Mouse (Mus musculus): ENCODE results near the gene Kcp. TPM values are rescaled to one million over a fixed set of nuclear protein-coding genes. Genes with fewer than 3 reads are reported as not detected.
A peak's percentile ranks its signal among the peaks of the same experiment; 100 is the strongest.

Kcp gene
- polyA plus RNA-seq, 1 experiment = 0.26 TPM

GRCm38 (mm10) chr6:29524034-29524489 is 16.3 kb upstream of the Kcp start:
- Histone ChIP-seq H3K79me2 (ENCODE audit: control insufficient read depth, insufficient read depth) (no peaks in the 10 kb centered on the region), H3K27me3 (ENCODE audit: control insufficient read depth, insufficient read depth, insufficient read length) (peaks cover 12% of the 10 kb centered on the region), H3ac (ENCODE audit: control insufficient read depth, insufficient read length) (no peak overlapping the region), H3K36me3 (ENCODE audit: control insufficient read depth, insufficient read depth) (no peaks in the 10 kb centered on the region), H3K4me3 (no peak overlapping the region), H3K4me2 (ENCODE audit: low read depth) (no peak overlapping the region)
- TF ChIP-seq E2F4 (IDR thresholded peaks at IDR 0.05; ENCODE audit: insufficient read depth) = no peak
- TF ChIP-seq MYOD1 (IDR thresholded peaks at IDR 0.05; ENCODE audit: control insufficient read depth in 1 of 3, insufficient read length in 2 of 3, low read depth in 2 of 3) = no peak
- TF ChIP-seq SRF (IDR thresholded peaks at IDR 0.05; ENCODE audit: control insufficient read depth, insufficient read length, low read depth) = no peak
- no peak for TF ChIP-seq MYOG (IDR thresholded peaks at IDR 0.05; ENCODE audit: control insufficient read depth in 1 of 3, insufficient read depth in 1 of 3, insufficient read length in 2 of 3, low read depth in 2 of 3)
- TF ChIP-seq MAX (IDR thresholded peaks at IDR 0.05; ENCODE audit: low read depth) = no peak
- no peak for TF ChIP-seq CEBPB (IDR thresholded peaks at IDR 0.05; ENCODE audit: insufficient read depth, poor library complexity, severe bottlenecking)
- no peak for TF ChIP-seq POLR2A (IDR thresholded peaks at IDR 0.05; ENCODE audit: insufficient read length, low read depth)
- no peak for TF ChIP-seq USF1 (IDR thresholded peaks at IDR 0.05; ENCODE audit: low read depth)
- no peak for TF ChIP-seq REST (IDR thresholded peaks at IDR 0.05; ENCODE audit: insufficient read depth, insufficient read length)
- TF ChIP-seq POLR2AphosphoS2 (IDR thresholded peaks at IDR 0.05; ENCODE audit: insufficient read length, low read depth) = no peak
- TF ChIP-seq TCF3 (IDR thresholded peaks at IDR 0.05; ENCODE audit: insufficient read length, low read depth) = no peak
- no peak for TF ChIP-seq TCF12 (IDR thresholded peaks at IDR 0.05; ENCODE audit: insufficient read depth, poor library complexity, severe bottlenecking)

- H3ac ChIP-seq (ENCODE audit: control insufficient read depth, insufficient read length) = no peak overlapping the region
- H3K36me3 ChIP-seq (ENCODE audit: control insufficient read depth, insufficient read depth) = no peaks in the 10 kb centered on the region
- H3K4me2 ChIP-seq (ENCODE audit: low read depth) = no peak overlapping the region
- TF ChIP-seq USF1 (IDR thresholded peaks at IDR 0.05; ENCODE audit: low read depth) (no peak), TCF12 (IDR thresholded peaks at IDR 0.05; ENCODE audit: insufficient read depth, poor library complexity, severe bottlenecking) (no peak), POLR2AphosphoS2 (IDR thresholded peaks at IDR 0.05; ENCODE audit: insufficient read length, low read depth) (no peak), E2F4 (IDR thresholded peaks at IDR 0.05; ENCODE audit: insufficient read depth) (no peak), MAX (IDR thresholded peaks at IDR 0.05; ENCODE audit: low read depth) (no peak), MYOG (IDR thresholded peaks at IDR 0.05; ENCODE audit: control insufficient read depth in 1 of 3, insufficient read depth in 1 of 3, insufficient read length in 2 of 3, low read depth in 2 of 3) (no peak), REST (IDR thresholded peaks at IDR 0.05; ENCODE audit: insufficient read depth, insufficient read length) (no peak), CEBPB (IDR thresholded peaks at IDR 0.05; ENCODE audit: insufficient read depth, poor library complexity, severe bottlenecking) (no peak), MYOD1 (IDR thresholded peaks at IDR 0.05; ENCODE audit: control insufficient read depth in 1 of 3, insufficient read length in 2 of 3, low read depth in 2 of 3) (no peak), POLR2A (IDR thresholded peaks at IDR 0.05; ENCODE audit: insufficient read length, low read depth) (no peak), TCF3 (IDR thresholded peaks at IDR 0.05; ENCODE audit: insufficient read length, low read depth) (no peak), SRF (IDR thresholded peaks at IDR 0.05; ENCODE audit: control insufficient read depth, insufficient read length, low read depth) (no peak)
- H3K79me2 ChIP-seq (ENCODE audit: control insufficient read depth, insufficient read depth) = no peaks in the 10 kb centered on the region
- H3K4me3 ChIP-seq = no peak overlapping the region
- peaks cover 12% of the 10 kb centered on the region for H3K27me3 ChIP-seq (ENCODE audit: control insufficient read depth, insufficient read depth, insufficient read length)
These were observed 15.7 kb upstream of the Kcp start for GRCm38 (mm10) chr6:29523301-29524033.

- no peaks in the 10 kb centered on the region for H3K36me3 ChIP-seq (ENCODE audit: control insufficient read depth, insufficient read depth)
- no peaks in the 10 kb centered on the region for H3K79me2 ChIP-seq (ENCODE audit: control insufficient read depth, insufficient read depth)
- peaks cover 12% of the 10 kb centered on the region for H3K27me3 ChIP-seq (ENCODE audit: control insufficient read depth, insufficient read depth, insufficient read length)
- H3K4me3 ChIP-seq = no peak overlapping the region
- H3K4me2 ChIP-seq (ENCODE audit: low read depth) = no peak overlapping the region
- TF ChIP-seq MAX (IDR thresholded peaks at IDR 0.05; ENCODE audit: low read depth) (no peak), POLR2AphosphoS2 (IDR thresholded peaks at IDR 0.05; ENCODE audit: insufficient read length, low read depth) (no peak), SRF (IDR thresholded peaks at IDR 0.05; ENCODE audit: control insufficient read depth, insufficient read length, low read depth) (no peak), MYOG (IDR thresholded peaks at IDR 0.05; ENCODE audit: control insufficient read depth in 1 of 3, insufficient read depth in 1 of 3, insufficient read length in 2 of 3, low read depth in 2 of 3) (no peak), MYOD1 (IDR thresholded peaks at IDR 0.05; ENCODE audit: control insufficient read depth in 1 of 3, insufficient read length in 2 of 3, low read depth in 2 of 3) (no peak), E2F4 (IDR thresholded peaks at IDR 0.05; ENCODE audit: insufficient read depth) (no peak), TCF12 (IDR thresholded peaks at IDR 0.05; ENCODE audit: insufficient read depth, poor library complexity, severe bottlenecking) (no peak), TCF3 (IDR thresholded peaks at IDR 0.05; ENCODE audit: insufficient read length, low read depth) (no peak)
- H3ac ChIP-seq (ENCODE audit: control insufficient read depth, insufficient read length) = no peak overlapping the region
These were observed 15.0 kb upstream of the Kcp start for GRCm38 (mm10) chr6:29522626-29523300.

- Histone ChIP-seq H3K4me2 (ENCODE audit: low read depth) (no peak overlapping the region), H3K79me2 (ENCODE audit: control insufficient read depth, insufficient read depth) (no peaks in the 10 kb centered on the region), H3K4me3 (no peak overlapping the region), H3ac (ENCODE audit: control insufficient read depth, insufficient read length) (no peak overlapping the region), H3K36me3 (ENCODE audit: control insufficient read depth, insufficient read depth) (no peaks in the 10 kb centered on the region), H3K27me3 (ENCODE audit: control insufficient read depth, insufficient read depth, insufficient read length) (no peaks in the 10 kb centered on the region)
- TF ChIP-seq POLR2AphosphoS2 (IDR thresholded peaks at IDR 0.05; ENCODE audit: insufficient read length, low read depth) (no peak), TCF12 (IDR thresholded peaks at IDR 0.05; ENCODE audit: insufficient read depth, poor library complexity, severe bottlenecking) (peak; percentile 73), MYOD1 (IDR thresholded peaks at IDR 0.05; ENCODE audit: control insufficient read depth in 1 of 3, insufficient read length in 2 of 3, low read depth in 2 of 3) (peak; percentile 98 to 99 (median 99)), USF1 (IDR thresholded peaks at IDR 0.05; ENCODE audit: low read depth) (no peak), MYOG (IDR thresholded peaks at IDR 0.05; ENCODE audit: control insufficient read depth in 1 of 3, insufficient read depth in 1 of 3, insufficient read length in 2 of 3, low read depth in 2 of 3) (peak; percentile 70 to 92 (median 90)), CEBPB (IDR thresholded peaks at IDR 0.05; ENCODE audit: insufficient read depth, poor library complexity, severe bottlenecking) (no peak), MAX (IDR thresholded peaks at IDR 0.05; ENCODE audit: low read depth) (no peak), TCF3 (IDR thresholded peaks at IDR 0.05; ENCODE audit: insufficient read length, low read depth) (peak; percentile 74), SRF (IDR thresholded peaks at IDR 0.05; ENCODE audit: control insufficient read depth, insufficient read length, low read depth) (peak; percentile 50)
These were observed 9.4 kb upstream of the Kcp start for GRCm38 (mm10) chr6:29517139-29517538.

Measured in myocyte (in vitro differentiated cells).